In genomic region chr6:125467301-125467715, GRCm38 (mm10) we compare ENCODE assay signal across 8 mouse cellular contexts. TPM values are rescaled to one million over a fixed set of nuclear protein-coding genes. Genes with fewer than 3 reads are reported as not detected.
DNase-seq lines count a peak whose midpoint lies in the region; ATAC-seq and TF ChIP-seq lines count a peak whose summit lies in the region.

No protein-coding gene starts in this region.

- H3K9ac ChIP-seq in lung, embryonic 15.5 days: no peak overlapping the region
- peak overlapping the region; percentile 7; the same call in 1 of the 2 replicates for H3K9ac ChIP-seq in stomach, embryonic 16.5 days (ENCODE audit: low read length)

- TF ChIP-seq POLR2A in thymus, adult 2 months (IDR thresholded peaks at IDR 0.05; ENCODE audit: control insufficient read depth, extremely low read depth, insufficient read depth, low read length, poor library complexity): no peak

- H3K4me3 ChIP-seq in lung, embryonic 15.5 days: no peak overlapping the region
- no peak overlapping the region for H3K4me3 ChIP-seq in heart, embryonic 10.5 days
- H3K4me3 ChIP-seq in stomach, embryonic 16.5 days (replicated peaks; ENCODE audit: low read length): no peak overlapping the region
- H3K4me3 ChIP-seq in thymus, adult 2 months (ENCODE audit: control insufficient read depth, insufficient read depth, low read length): no peak overlapping the region

- no peak overlapping the region; the same call in 1 of the 2 replicates for H3K27ac ChIP-seq in lung, embryonic 15.5 days
- peak overlapping the region; percentile 18 for H3K27ac ChIP-seq in heart, embryonic 10.5 days
- H3K27ac ChIP-seq in stomach, embryonic 16.5 days (ENCODE audit: low read length): peak overlapping the region; percentile 90
- no peak overlapping the region for H3K27ac ChIP-seq in thymus, adult 2 months (ENCODE audit: control insufficient read depth, insufficient read depth, low read length)

- TF ChIP-seq CTCF in thymus, adult 2 months (IDR thresholded peaks at IDR 0.05; ENCODE audit: borderline replicate concordance, control insufficient read depth, extremely low read depth, insufficient read depth, low read length, poor library complexity): no peak

- no peaks in the 10 kb centered on the region for H3K9me3 ChIP-seq in lung, embryonic 15.5 days
- H3K9me3 ChIP-seq in heart, embryonic 10.5 days: no peaks in the 10 kb centered on the region
- no peaks in the 10 kb centered on the region for H3K9me3 ChIP-seq in stomach, embryonic 16.5 days (replicated peaks; ENCODE audit: control insufficient read depth, low read length)

- peaks cover 16% of the 10 kb centered on the region for H3K4me1 ChIP-seq in lung, embryonic 15.5 days
- peaks cover 39% of the 10 kb centered on the region for H3K4me1 ChIP-seq in heart, embryonic 10.5 days
- peaks cover 37% of the 10 kb centered on the region for H3K4me1 ChIP-seq in stomach, embryonic 16.5 days (ENCODE audit: control insufficient read depth, insufficient read depth, low read length)
- peaks cover 15% of the 10 kb centered on the region for H3K4me1 ChIP-seq in thymus, adult 2 months (replicated peaks; ENCODE audit: control insufficient read depth, insufficient read depth, low read length)

- no peaks in the 10 kb centered on the region for H3K36me3 ChIP-seq in lung, embryonic 15.5 days
- H3K36me3 ChIP-seq in heart, embryonic 10.5 days: 0 out of 2 replicates have a peak, but pooled peaks cover 5% of the 10 kb centered on the region
- H3K36me3 ChIP-seq in stomach, embryonic 16.5 days (ENCODE audit: control insufficient read depth, insufficient read depth, low read length): no peaks in the 10 kb centered on the region
- no peaks in the 10 kb centered on the region for H3K36me3 ChIP-seq in thymus, adult 2 months (ENCODE audit: control insufficient read depth, insufficient read depth, low read length)

- DNase-seq in lung, postnatal 36 days: no peak
- DNase-seq in cerebellum, postnatal 14 days: peak; percentile 75 to 76
- no peak for DNase-seq in heart, embryonic 10.5 days (ENCODE audit: low spot score)
- peak; percentile 72 to 79 for DNase-seq in layer of hippocampus, postnatal 10 days (ENCODE audit: low spot score in 2 of 2)
- DNase-seq in thymus, adult 2 months: no peak

- WGBS in lung, embryonic 15.5 days: 67% methylated on average over 16 of the region's 16 CpGs
- 78% methylated on average over 16 of the region's 16 CpGs for WGBS in heart, embryonic 10.5 days
- 71% methylated on average over 16 of the region's 16 CpGs for WGBS in stomach, embryonic 16.5 days
- 87% methylated on average over 16 of the region's 16 CpGs for WGBS in thymus, adult 2 months

- no peaks in the 10 kb centered on the region for H3K27me3 ChIP-seq in lung, embryonic 15.5 days
- H3K27me3 ChIP-seq in heart, embryonic 10.5 days (ENCODE audit: insufficient read depth, poor library complexity, severe bottlenecking): no peaks in the 10 kb centered on the region
- H3K27me3 ChIP-seq in stomach, embryonic 16.5 days (ENCODE audit: control insufficient read depth, insufficient read depth, low read length): no peaks in the 10 kb centered on the region
- H3K27me3 ChIP-seq in thymus, adult 2 months (ENCODE audit: control insufficient read depth, insufficient read depth, low read length): no peaks in the 10 kb centered on the region

- H3K4me2 ChIP-seq in lung, embryonic 15.5 days: no peak overlapping the region
- H3K4me2 ChIP-seq in stomach, embryonic 16.5 days (ENCODE audit: low read depth, low read length): no peak overlapping the region

- peak; percentile 56 for ATAC-seq in lung, embryonic 15.5 days (ENCODE audit: borderline replicate concordance, extremely low read depth, low FRiP score, low TSS enrichment)
- ATAC-seq in monocyte, adult 5-6 weeks (replicated peaks; ENCODE audit: insufficient number of reproducible peaks, low FRiP score, low TSS enrichment, poor library complexity, severe bottlenecking): 0 out of 2 replicates have a peak, but pooled peaks have one; percentile 28
- ATAC-seq in stomach, embryonic 16.5 days (ENCODE audit: insufficient read depth, low FRiP score): peak; percentile 56

RNA-seq across cellular contexts. Expression of gene Cd9, which starts 27.3 kb away (rescaled TPM):
- polyA plus RNA-seq in lung, embryonic 15.5 days (2015; fragmentation: Nextera tagmentation; extraction: Ambion mirVana): 226 and 250 TPM in 2 replicates
- polyA plus RNA-seq in heart, embryonic 10.5 days (2016; fragmentation: Nextera tagmentation; extraction: Ambion mirVana): 70.2 and 73.2 TPM in 2 replicates
- total RNA-seq in layer of hippocampus, postnatal 10 days (2021): 100 to 1,000 TPM; 101 to 102 TPM
- total RNA-seq in monocyte, adult 5-6 weeks (2017): 490 to 606 TPM (median 578 TPM) in 3 replicates
- polyA plus RNA-seq in stomach, embryonic 16.5 days (2015; fragmentation: Nextera tagmentation; extraction: Ambion mirVana): 452 and 514 TPM in 2 replicates
- 41.5 and 56.1 TPM in 2 replicates for polyA plus RNA-seq in thymus, adult 2 months (2012; rRNA removed)

Comparison
In these comparisons a context has a peak if more than half of its experiments do, and no peak if none do; other contexts are left out.
1. H3K27ac ChIP-seq: peak in heart, embryonic 10.5 days (single experiment) and stomach, embryonic 16.5 days (single experiment); none in lung, embryonic 15.5 days (single experiment) and thymus, adult 2 months (single experiment).
2. DNase-seq: peak in cerebellum, postnatal 14 days (2 of 2) and layer of hippocampus, postnatal 10 days (2 of 2); none in lung, postnatal 36 days (single experiment), heart, embryonic 10.5 days (single experiment) and thymus, adult 2 months (single experiment).
3. Peak in every context shown above with its lines, with median percentiles within 50 percentile points of each other: ATAC-seq.